Mouse (Mus musculus): ENCODE data around the gene Fez1. TPM values are rescaled to one million over a fixed set of nuclear protein-coding genes. Genes with fewer than 3 reads are reported as not detected.

Fez1 gene
- polyA plus RNA-seq, 1 experiment: not detected

GRCm38 (mm10) chr9:36864862-36865813 lies 43.5 kb downstream of the Fez1 start:
- TF ChIP-seq GATA1 (IDR thresholded peaks at IDR 0.05; ENCODE audit: low read length): no peak

- no peak for TF ChIP-seq GATA1 (IDR thresholded peaks at IDR 0.05; ENCODE audit: low read length)
Measured at GRCm38 (mm10) chr9:36868662-36869061, 47.0 kb downstream of the Fez1 start.

- no peak for TF ChIP-seq GATA1 (IDR thresholded peaks at IDR 0.05; ENCODE audit: low read length)
Measured at GRCm38 (mm10) chr9:36870263-36870662, 48.6 kb downstream of the Fez1 start.

- TF ChIP-seq GATA1 (IDR thresholded peaks at IDR 0.05; ENCODE audit: low read length): no peak
Measured at GRCm38 (mm10) chr9:36873796-36874195, 52.1 kb downstream of the Fez1 start.

DNA sequence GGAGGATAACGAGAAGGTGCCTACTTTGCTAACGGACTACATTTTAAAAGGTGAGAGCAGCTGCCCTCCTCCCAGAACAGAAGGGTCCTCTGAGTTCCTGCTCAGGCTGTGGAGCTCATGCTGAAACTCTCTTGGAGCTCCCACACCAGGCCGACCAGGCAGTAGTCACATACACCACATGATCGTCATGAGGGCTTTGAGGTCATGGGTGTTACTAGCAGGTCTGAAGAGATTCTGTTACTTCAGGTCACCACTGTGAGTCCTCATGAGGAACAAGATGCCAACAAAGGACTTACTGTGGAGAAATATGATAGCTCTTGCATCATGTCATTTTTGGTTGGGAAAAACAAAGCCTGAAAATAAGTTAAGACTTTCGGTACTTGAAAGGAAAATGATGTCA lies 54.6 kb downstream of the Fez1 start:
- TF ChIP-seq GATA1 (IDR thresholded peaks at IDR 0.05; ENCODE audit: low read length): no peak

DNA sequence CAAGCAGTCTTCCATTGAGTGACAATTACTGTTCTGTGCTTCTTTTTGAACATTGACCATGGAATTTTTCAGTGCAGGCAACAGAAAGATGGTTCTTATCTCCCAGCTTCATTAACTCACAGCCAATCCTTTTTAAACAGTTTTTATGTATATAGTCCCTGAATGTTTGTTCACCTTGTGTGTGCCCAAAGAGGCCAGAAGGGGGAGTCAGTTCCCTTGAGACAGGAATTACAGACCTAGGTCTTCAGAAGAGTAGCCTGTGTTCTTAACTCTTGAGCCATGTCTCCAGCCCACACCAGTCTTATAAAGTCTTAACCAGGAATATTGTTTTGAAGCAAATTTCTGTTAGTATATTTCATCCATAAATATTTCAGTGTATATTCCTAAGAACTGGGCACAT lies 55.1 kb downstream of the Fez1 start:
- no peak for TF ChIP-seq GATA1 (IDR thresholded peaks at IDR 0.05; ENCODE audit: low read length)

DNA sequence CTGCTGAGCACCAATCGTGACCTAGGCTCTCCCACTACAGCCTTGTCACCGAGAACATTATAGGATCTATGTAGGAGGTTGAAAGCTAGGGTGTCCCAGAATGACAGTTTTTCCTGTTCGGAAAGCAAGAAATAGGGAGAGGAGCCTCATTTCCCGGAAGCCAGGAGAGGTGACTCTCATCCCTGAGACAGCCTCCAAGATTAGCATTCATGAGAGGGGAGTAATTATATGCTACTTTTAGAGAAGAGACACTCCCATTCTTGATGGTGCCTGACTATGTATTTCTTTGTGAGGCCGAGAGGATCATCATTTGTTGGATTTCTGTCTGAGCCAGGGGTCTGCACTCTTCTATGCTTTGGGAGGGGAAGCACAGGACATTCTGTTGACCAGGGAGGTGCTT lies 60.0 kb downstream of the Fez1 start:
- no peak for TF ChIP-seq GATA1 (IDR thresholded peaks at IDR 0.05; ENCODE audit: low read length)

GRCm38 (mm10) chr9:36882034-36882745 lies 60.5 kb downstream of the Fez1 start:
- TF ChIP-seq GATA1 (IDR thresholded peaks at IDR 0.05; ENCODE audit: low read length): no peak

- no peak for TF ChIP-seq GATA1 (IDR thresholded peaks at IDR 0.05; ENCODE audit: low read length)
Measured at GRCm38 (mm10) chr9:36883569-36883968, 61.9 kb downstream of the Fez1 start.

DNA sequence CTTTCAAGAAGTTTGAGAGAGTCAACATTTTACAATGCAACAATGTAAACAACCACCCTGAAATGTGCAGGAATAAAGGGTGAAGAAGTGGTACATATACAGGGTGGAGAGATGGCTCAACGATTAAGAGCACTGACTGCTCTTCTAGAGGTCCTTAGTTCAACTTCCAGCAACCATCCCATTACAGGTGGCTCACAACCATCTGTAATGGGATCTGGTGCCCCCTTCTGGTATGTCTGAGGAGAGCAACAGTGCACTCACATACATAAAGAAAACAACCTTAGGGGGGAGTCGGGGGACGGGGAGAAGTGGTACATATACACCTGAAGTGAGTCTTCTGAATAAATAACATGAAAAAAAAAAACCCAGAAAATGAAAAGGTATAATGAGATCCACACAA lies 63.6 kb downstream of the Fez1 start:
- no peak for TF ChIP-seq GATA1 (IDR thresholded peaks at IDR 0.05; ENCODE audit: low read length)

GRCm38 (mm10) chr9:36890552-36890951 lies 68.9 kb downstream of the Fez1 start:
- TF ChIP-seq GATA1 (IDR thresholded peaks at IDR 0.05; ENCODE audit: low read length): no peak

DNA sequence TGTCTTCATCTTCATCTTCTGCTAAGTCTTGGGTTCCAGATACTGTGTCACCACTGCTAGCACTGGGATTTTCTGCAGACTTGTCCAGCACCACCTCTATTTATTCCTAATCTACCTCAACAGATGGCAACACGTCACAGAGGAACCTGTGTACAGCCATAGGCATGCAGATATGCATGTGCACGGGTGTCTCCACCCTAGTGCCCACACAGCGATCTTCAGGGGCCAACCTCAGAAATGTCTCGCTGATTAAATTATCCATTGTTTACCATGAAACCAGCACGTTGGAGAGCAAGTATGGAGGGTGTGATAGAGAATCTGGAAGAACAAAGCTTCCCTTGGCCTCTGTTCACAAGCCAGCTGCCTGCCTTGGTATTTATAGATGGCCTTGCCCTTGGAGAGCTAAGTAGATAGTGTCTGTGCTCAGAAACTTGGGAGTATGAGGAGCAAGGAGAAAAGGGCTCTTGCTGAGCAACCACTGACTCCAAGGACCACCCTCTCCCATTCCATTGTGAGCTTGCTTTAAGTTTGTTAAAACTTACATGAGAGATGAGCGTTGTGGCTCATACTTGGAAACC lies 71.8 kb downstream of the Fez1 start:
- no peak for TF ChIP-seq GATA1 (IDR thresholded peaks at IDR 0.05; ENCODE audit: low read length)

DNA sequence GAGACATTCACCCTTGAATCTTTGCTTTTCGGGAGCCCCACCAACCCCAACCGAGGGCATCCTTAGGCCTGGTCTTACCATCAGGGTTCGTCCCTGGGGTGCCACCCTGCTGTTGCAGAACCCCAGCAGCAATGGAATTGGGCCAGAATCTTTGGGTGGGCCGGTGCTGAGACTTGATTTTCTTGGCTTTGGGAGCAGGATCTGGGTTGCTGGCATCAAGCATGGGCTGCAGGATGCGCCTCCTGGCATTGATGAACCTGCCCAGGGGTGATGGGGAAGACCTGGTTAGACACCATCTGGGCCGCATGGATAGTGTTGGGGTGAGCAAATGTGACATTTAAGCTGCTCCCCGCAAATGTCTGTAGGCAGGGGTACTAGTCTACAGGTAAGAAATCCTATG lies 72.6 kb downstream of the Fez1 start:
- no peak for TF ChIP-seq GATA1 (IDR thresholded peaks at IDR 0.05; ENCODE audit: low read length)

DNA sequence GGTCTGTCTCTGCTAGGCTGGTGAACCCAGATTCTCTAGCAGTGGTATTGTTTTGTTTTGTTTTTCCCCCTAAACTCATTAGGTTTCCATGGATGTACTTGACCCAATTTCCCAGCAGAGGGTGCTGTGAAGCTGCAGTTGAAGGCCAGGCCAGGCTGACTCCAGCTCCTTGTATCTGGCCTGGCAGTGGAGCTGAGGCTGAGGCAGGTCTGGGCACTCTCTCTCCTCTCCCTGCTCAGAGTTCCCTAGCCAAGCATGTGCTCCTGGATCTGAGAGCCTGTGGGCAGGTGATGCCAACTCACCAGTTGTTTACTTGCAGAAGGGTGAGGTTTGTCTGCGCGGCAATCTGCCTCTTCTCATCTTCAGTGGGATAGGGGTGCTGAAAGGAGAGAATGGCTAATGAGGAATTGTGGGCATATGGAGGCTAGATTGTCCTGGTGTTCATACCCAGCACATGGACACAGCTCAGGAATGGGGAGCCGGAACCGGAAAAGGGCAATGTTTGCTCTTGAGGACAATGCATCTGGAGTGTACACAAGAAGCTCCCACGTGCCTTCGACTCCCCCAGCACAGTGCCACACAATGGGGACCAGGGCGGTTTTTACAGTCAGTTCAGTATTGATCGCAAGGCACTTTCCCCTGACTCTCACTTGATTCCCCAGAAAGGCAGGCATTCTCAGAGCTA lies 73.5 kb downstream of the Fez1 start:
- no peak for TF ChIP-seq GATA1 (IDR thresholded peaks at IDR 0.05; ENCODE audit: low read length)

DNA sequence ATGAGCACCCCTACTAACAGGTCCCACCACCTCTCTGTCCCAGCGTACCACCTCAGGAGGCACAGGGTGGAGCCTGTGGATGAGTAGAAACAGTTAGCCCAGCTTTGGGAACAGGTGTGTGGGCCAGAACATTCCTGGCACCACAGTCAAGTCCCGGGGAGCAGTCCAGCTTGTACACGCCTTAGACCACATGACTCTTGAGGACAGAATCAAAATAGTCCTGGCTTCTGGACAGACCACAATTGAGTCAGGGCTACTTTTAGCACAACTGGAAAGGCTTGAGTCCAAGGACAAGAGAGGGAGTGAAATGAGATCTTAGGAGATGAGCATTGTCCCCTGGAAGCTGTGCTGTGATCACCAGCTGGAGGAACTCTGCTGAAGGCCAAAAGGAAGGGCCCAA lies 76.9 kb downstream of the Fez1 start:
- no peak for TF ChIP-seq GATA1 (IDR thresholded peaks at IDR 0.05; ENCODE audit: low read length)

DNA sequence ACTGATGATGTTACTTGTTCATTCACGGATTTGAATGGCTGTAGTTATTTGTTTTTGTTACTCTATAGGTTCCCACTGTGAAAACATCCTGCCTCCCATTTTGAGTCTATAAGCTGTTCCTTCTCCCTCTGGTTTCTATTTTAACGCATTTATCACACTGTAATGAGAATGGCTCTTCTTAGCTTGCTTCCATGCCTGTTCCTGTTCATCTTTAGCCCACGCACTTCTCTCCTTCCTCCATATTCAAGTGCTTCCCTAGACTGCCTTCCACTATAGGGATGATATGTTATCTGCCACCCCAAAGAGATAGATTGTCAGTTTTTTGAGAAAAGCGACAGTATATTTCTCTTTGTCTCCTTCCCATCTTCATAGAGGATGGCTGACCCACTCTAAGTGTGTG lies 78.8 kb downstream of the Fez1 start:
- no peak for TF ChIP-seq GATA1 (IDR thresholded peaks at IDR 0.05; ENCODE audit: low read length)
